Mouse (Mus musculus) gastrocnemius, postnatal 4 days (tissue): ENCODE results near the gene Hscb. TPM values are rescaled to one million over a fixed set of nuclear protein-coding genes. Genes with fewer than 3 reads are reported as not detected.
"Not testable (repeated sequence)": the region's sequence is repeated elsewhere in the genome, so short reads cannot be mapped to it uniquely, and the experiment has no call there.

Experiments
- DNase-seq, 2 experiments: peaks; one replicate each; pipeline ENCODE4 v3.0.0; 2021 to 2022; ENCODE audit warnings: low spot score in 2 of 2, mixed read lengths in 2 of 2
- long read RNA-seq, 2 experiments: library from polyadenylated mRNA; stranded (forward); transcript quantifications; one replicate each; pipeline ENCODE4 v2.0.0; 2021
- total RNA-seq, 2 experiments: library from RNA; stranded (reverse); gene quantifications; 2 replicates each; pipeline ENCODE4 v1.2.3; 2021

Gene Hscb
- 10 to 100 TPM; 13.0 to 14.1 TPM for total RNA-seq
- long read RNA-seq, experiment 1, partial matches to known transcripts: 0 of 5 reads
- long read RNA-seq, experiment 1, other reads (novel, unspliced or antisense): 1 of 5 reads
- long read RNA-seq, experiment 2, transcript Hscb-201 (6 exons, 804 nt): major isoform, 7 of 8 reads
- long read RNA-seq, experiment 2, partial matches to known transcripts: 0 of 8 reads
- long read RNA-seq, experiment 2, other reads (novel, unspliced or antisense): 1 of 8 reads

DNA sequence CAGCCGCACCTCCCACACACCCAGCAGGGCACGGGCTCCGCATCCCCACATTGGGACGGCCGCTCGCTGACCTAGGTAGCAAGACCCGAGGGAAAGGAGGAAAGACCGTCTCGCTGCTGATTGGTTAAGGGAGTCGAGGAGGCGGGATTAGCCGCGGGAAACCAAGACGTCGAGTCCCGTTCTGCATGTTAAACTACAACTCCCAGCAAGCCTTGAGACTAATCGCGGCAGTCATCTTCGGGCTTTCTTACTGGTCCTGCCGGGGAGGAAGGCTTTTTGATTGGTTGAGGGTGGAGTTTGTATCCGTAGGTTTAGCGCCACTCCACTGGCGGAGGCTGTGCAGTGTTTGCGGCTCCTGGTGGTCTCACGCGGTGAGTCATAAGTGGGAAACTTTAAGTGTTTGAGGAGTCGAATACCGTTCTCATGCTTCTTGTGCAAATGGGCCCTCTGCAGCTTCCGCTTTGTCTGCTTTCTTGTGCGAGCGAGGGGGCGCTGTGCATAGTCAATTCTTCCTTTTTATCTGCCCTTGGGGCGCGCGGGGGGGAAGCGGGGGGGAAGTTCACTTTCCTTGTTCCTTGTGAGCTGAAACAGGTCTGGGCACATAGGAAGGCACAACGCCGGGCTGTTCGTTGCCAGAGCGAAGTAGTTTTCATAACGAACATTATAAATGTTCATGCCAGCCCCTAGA, at the start of gene Hscb, which contains the start of gene Chek2:
TSS of gene Hscb (minus strand) at position 100 of the 688 bp plus-strand sequence.
TSS of gene Chek2 (plus strand) at position 302 of the 688 bp plus-strand sequence.
- peak; percentile 85 to 95 for DNase-seq

DNA sequence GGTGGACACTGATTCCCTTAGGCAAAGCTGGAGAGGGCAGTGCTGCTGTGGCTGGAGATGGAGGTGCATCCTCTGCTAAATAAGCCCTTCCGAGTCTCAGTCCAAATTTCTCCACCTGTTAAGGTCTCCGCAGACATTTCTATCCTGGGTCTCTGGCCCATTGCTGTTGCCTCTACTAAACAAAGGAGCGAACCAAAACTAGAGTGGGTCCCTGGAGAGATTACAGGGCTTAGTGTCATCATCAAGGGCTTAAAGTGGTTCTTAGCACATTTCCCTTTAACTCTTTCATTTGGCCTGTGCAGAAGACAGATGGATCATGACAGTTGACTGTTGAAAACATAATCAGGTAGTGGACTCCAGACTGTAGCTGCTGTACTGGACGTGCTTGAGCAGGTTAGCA, 49.0 kb upstream of the Hscb start:
- no peak for DNase-seq

DNA sequence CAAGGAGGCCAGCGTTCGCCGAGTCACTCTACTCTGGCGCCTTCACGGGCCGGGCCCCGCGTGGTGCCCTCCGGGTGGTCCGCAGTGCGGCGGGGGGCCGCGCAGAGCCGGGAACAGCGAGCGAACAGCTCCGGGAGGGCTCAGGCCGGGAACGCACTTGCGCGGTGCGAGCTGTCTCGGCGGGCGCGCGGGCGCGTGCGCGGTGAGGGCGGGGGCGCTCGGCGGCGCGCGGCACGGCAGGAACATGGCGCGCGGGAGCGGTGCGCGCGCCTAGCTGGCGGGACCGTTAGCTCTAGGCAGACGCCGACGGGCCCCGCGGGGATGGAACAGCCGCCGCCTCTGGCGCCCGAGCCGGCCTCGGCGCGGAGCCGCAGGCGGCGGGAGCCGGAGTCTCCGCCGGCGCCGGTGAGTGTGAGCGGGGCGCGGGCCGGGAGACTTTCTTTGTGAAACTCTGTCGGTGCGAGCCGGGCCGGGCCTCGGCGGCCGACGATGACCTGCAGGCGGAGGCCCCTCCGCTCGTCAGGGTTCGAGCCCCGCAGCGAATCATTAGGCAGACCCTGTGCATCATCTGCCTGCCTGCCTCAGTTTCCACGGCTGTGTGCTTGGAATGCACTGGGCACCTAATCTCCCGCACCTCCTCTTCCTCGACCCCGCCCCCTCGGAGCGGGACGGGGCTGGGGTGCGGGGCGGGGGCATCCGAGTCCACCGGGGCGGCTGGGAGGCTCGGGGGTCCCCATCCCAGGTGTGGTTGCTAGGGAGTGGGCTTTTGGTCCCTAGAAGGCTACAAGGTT, 40.2 kb upstream of the Hscb start, which contains the start of gene Ttc28:
TSS of gene Ttc28 (plus strand) at position 220 of the 791 bp plus-strand sequence.
- peak; percentile 85 to 90 for DNase-seq

DNA sequence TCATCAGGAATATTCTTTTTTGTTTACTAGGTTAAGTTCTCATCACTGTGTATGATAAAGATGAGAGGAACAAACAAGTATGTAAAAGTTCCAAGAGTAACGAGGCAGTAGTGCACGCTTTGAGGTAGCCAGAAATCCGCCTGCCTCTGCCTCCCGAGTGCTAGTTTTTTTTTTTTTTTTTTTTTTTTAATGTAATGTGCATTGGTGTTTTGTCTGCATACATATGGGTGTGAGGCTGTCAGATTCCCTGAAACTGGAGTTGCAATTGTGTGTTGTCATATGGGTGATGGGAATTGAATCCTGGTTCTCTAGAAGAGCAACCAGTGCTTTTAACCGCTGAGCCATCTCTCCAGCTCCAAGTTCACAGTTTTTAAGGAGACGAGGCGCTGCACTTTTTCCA, 39.5 kb upstream of the Hscb start:
- no peak for DNase-seq

DNA sequence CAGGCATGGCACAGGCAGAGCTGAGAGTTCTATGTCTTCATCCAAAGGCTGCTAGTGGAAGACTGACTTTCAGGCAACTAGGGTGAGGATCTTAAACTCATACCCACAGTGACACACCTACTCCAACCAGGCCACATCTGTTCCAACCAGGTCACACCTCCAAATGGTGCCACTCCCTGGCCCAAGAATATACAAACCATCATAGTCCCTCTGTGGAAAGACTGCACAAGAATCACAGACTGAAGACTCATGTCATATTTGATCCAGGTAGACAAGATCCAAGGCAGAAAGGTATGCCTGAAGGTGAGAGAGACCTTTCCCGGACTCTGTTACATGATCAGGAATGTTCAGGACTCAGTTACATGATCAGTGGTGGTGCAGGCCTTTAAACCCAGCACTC, 38.9 kb upstream of the Hscb start:
- not testable (repeated sequence) for DNase-seq

DNA sequence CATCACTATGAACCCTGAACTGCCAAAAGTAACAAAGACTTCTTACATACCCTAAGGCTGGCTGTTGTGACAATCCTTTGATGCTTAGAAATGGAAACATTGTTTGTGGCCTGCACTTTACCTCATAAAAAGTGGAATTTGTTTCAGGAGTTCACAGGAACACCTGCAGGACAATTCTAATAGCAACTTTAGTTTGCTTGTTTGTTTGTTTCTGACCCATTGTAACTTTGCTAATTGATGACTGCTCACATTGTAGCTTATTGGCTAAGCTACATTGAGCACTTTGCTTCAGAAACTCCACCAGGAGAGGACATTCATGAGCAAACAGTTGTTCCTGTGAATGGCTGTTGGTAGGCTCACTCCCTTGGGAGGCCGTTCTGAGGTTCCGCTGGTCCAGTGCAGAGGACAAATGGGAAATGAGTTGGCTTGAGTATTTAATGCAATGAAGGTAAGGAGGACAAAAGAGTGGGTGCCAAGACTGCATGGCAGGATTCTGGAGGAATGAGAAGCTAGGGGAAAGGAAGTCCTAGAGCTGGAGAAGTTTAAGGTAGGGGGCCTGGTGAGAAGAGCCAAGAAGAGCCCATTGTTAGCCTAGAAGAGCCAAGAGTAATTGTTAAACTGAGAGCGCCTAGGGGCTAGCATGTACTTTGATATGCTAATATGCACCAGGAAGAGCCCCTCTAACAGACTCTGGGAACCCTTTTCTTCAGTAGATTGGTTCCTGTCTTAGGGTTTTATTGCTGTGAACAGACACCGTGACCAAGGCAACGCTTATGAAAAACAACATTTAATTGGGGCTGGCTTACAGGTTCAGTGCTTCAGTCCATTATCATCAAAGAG, 38.3 kb upstream of the Hscb start:
- no peak for DNase-seq

DNA sequence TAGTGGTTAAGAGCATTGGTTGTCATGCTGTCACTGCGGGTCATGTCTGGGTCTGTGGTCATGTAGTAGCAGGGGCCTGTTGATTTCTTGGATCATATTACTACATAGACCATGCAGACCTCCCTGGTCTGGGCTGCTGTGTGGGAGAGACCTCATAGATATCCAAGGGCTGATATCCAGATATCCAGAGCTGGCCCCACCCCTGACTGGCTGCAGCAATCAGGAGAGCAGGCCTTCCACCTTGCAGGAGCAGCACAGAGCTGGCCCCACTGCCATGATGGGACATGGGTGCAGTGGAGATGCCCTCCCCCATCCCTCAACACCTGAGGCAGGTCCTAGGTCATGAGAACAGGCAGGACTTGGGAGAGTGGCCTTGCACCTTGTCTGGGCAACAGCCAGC, 35.7 kb upstream of the Hscb start:
- DNase-seq: no peak

DNA sequence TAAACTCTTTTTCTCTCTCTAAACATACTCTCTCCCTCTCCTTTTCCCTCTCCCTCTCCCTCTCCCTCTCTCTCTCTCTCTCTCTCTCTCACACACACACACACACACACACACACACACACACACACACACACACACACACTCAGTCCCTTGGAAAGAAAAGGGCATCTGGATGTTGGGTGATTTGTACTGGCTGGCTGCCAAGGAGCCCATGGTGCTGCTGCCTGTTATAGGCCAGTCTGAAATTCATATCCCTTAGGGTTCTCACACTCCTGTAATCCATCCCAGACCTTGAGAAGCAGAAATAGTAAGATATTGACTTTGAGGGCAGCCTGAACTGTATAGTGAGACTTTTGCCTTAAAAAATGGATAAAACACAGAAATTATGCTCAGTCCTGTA, 35.1 kb upstream of the Hscb start:
- DNase-seq: no peak

DNA sequence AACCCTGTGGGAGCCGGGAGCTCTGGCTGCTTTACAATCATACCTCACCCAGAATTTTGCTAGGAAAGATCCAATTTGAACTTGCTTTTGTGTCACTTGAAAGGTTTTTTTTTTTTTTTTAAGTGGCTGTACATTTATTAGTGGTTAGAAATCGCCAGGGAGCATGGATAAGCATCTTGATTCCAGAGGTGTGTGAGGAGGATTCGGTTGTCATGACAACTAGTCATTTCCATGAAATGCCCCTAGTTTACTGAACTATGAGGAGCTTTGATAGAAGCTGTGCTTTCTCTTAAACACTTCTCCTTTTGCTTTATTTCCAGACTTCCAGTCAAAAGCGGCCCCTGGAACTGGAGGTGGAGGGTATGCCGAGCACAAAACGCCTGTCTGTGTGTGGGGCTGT, 33.6 kb upstream of the Hscb start:
- no peak for DNase-seq

DNA sequence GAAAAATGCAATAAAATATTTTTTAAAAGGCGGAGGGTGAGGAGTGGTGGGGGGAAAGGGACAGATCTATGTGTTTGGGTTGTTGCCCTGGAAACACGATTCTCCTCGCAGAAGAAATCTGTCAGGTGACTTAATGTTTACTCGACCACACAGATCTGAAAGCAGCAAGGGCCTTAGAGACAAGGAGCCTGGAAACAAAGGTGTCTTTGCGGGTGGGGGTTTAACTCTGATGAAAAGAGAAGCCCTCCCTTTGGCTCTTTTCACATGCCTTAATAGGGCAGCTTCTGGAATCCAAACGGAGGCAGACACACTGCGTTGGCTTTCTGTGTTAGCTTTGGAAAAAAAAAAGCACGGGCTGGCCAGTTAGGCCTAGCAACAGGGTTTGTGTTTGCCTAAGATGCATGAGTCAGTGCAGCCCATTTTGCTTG, 29.7 kb upstream of the Hscb start:
- DNase-seq: no peak

DNA sequence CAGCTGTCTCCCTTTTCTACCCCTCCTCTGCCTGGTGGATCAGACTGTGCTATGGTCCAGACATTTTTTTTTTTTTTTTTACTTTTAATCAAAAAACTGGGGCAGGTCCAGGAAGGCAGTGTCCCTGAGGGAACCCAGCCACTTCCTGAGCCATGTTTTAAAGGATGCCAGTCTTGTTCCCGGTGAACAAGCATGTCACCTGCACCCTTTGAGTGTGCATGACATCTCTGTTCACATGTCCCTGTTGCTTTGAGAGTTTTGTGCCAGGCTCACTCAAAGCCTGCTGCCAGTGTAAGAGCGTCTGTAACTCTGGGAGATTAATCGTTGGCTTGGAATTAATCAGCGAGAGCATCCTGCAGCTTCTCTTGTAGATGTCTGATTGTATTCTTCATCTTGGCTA, 28.9 kb upstream of the Hscb start:
- DNase-seq: no peak

DNA sequence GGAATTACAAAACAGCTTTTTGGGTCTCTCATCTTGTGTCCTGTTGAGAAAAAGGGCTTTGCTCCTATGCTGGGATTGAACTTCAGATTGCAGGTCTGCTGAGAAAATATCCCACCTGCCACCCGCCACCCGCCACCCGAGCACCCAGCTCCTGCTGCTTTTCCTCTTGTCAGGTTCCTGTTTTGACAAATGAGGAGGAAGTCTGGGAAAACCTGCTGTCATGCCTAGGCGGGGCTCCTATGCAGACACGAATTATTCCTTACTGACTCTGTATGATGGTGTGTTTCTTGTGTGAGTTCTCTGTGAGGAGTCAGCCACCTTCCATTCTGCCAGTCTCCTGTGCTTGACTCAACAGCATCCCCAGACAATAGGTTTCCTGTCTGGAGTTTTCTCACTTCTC, 20.9 kb upstream of the Hscb start:
- DNase-seq: no peak

DNA sequence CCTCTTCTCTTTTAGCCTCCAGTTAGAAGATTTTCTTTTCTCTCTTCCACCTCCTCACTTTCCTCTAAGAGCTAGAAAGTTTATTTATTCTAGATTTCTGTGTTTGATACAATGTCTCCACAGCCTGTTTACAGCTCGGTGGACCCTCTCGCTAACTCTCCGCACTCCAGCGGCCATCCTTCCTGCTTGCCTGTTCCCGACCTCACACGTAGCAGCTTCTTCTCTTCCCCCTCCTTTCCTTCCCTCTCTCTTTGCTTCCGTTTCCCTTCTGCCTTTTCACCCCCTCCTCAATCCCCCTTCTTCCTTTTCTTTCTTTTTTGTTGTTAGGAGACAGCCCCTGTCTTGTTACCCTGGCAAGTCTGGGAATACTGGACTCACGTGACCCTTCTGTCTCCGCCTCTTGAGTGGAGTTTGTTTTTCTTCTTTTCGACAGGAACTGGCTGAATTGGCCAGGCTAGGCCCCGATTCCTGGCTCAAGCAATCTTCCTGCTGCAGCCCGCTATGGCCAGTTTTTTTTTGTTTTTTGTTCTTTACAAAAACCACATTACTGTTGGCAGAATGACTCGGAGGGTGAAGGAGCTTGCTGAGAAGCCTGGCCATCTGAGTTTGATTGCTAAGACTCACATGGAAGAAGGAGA, 19.6 kb upstream of the Hscb start:
- DNase-seq: peak in 1 of 2 experiments; percentile 32

DNA sequence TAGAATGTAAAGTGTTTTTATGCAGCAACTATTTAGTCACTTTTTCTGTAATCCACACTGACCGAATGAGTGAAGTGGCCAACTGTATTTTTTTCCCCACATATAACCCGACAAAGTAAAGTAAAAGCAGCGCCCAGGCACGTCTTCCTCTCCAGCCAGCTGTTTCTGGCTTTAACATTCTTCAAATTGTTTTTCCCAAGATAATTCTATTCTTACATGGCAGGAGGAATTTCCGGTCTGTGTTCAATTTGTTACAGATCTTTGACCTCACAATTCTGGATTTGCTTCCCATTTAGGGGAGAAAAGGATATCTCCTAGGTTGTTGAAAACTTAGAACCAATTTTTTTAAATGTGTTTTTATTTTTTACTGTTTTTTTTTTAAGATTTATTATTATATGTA, 17.5 kb upstream of the Hscb start:
- no peak for DNase-seq

DNA sequence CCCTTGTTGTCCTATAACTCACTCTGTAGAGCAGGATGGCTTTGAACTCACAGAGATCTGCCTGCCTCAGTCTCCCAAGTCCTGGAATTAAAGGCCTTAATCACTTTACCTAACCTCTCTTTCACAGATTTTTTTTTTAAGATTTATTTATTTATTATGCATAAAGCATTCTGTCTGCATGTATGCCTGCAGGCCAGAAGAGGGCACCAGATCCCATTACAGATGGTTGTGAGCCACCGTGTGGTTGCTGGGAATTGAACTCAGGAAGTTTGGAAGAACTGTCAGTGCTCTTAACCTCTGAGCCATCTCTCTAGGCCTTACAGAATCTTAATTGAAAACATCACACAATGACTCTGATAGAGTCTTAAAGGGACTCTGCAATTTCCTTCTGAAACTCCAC, 13.4 kb upstream of the Hscb start:
- no peak for DNase-seq

DNA sequence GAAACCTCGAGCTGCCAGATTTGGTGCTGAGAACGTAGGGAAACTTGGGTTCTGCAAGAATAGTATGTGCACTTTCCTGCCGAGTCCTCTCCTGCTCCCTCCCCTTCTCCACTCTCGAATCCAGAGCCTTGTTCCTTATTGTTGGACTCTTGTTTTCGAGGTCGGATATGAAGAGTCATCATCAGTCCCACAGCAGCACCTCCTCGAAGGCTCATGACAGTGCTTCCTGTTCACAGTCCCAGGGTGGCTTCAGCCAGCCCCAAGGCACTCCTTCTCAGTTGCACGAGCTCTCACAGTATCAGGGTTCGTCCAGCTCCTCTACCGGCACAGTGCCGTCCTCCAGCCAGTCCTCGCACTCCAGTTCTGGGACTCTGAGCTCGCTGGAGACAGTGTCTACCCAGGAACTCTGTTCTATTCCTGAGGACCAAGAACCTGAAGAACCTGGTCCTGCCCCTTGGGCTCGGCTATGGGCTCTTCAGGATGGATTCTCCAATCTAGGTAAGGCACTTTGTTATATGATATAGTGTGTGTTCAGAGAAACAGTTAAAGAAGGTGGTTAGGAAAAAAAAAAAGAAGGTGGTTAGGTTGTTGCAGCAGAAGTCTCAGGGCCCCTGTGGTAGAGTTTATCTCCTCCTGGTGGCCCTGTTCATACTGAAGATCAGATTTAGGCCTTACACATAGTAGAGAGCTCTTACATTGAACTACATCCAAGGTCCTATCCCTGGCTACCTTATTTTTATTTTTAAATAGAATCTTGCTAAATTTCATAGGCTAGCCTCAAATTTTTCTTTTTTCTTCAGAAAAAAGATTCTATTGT, 1.7 kb upstream of the Hscb start:
- DNase-seq: no peak

DNA sequence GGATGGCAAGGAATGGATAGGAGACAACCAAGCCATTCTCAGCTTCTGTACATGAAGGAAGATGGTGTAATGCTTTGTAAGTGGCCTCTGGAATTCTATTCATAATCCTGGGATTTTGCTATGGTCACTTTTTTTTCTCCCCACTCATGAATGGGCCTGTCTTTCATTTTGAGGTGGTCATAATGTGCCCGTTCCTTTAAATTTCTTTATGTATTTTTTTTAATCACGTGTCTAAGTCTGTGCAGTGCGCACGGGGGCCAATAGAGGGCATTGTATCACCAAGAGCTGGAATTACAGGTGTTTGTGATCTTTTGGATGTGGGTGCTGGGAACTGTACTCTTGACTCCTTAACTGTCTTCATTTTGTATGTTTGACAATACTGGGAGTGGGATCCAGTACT, 888 bp upstream of the Hscb start:
- no peak for DNase-seq

DNA sequence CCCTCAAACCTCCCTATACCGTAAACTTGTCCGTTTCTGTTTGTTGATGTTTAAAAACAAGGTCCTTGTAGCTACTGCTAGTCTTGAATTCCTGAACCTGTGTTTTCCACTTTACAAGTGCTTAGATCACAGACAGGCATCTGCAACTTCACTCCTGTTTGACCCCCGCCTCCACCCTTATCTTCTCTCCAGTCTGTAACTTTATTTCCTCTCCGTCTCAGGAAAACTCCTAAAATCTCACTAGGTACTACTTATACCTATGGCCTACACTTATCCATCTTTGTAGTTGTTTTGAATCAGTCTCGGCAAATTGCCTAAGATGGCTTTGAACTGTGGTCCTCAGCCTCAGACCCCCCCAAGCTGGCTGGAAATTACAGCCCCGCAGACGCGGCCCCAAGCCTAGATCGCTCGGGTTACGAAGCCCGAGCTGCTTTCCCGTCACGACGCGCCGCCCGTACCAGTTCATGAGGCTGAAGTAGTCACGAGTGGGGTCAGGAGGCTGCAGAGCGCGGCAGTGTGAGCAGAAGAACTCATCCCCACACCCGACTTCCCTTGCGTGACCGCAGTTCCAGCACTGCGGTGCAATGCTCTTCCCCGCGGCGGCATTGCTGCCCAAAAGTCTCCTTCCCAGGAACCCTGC, 419 bp downstream of the Hscb start:
- DNase-seq: no peak

DNA sequence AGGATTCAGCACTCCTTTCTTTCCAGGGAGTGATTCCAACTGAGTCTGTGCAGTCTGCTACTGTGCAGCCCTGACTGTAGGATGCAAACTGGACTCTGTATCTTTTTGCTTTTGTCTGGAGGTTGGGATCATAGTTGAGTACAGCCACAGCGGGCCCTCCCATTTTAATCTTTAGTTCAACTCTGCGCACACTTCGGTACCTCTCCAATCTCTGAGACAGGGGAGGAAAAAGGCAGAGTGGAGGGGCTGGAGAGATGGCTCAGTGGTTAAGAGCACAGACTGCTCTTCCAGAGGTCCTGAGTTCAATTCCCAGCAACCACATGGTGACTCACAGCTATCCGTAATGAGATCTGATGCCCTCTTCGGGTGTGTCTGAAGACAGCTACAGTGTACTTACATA, 1.6 kb downstream of the Hscb start:
- not testable (repeated sequence) for DNase-seq
